Mouse (Mus musculus) adrenal gland (tissue): ENCODE data around the gene Snx32.

ENCODE experiments used
- intact Hi-C: fragments of 180-260 bp; cut with DNase I; formaldehyde crosslinking; loops from one replicate; pipeline ENCODE4 v1.15.1; 2025

Snx32 gene

GRCm38 (mm10) chr19:5484496-5484895 lies 25.8 kb downstream of the Snx32 start:
- intact Hi-C loops, result no loop called here

- intact Hi-C loops, result no loop called here
These were observed 26.7 kb downstream of the Snx32 start for GRCm38 (mm10) chr19:5483386-5484359.

GRCm38 (mm10) chr19:5481398-5481797 lies 28.9 kb downstream of the Snx32 start:
- intact Hi-C loops, result no loop called here

GRCm38 (mm10) chr19:5480016-5480415 lies 30.3 kb downstream of the Snx32 start:
- intact Hi-C loops, result no loop called here

- intact Hi-C loops, result no loop called here
These were observed 32.6 kb downstream of the Snx32 start for GRCm38 (mm10) chr19:5477668-5478300.

GRCm38 (mm10) chr19:5477004-5477667 lies 33.2 kb downstream of the Snx32 start:
- intact Hi-C loops, result no loop called here

- intact Hi-C loops, result no loop called here
These were observed 35.1 kb downstream of the Snx32 start for GRCm38 (mm10) chr19:5475069-5475714.

GRCm38 (mm10) chr19:5474281-5475068 lies 35.9 kb downstream of the Snx32 start:
- intact Hi-C loops, result no loop called here

GRCm38 (mm10) chr19:5473720-5474119 lies 36.6 kb downstream of the Snx32 start, which contains the start of gene Efemp2:
Efemp2 (plus strand) TSS chr19:5473954.
- intact Hi-C loops, result no loop called here

GRCm38 (mm10) chr19:5472857-5473256 lies 37.5 kb downstream of the Snx32 start:
- intact Hi-C loops, result no loop called here

GRCm38 (mm10) chr19:5471846-5472245 lies 38.5 kb downstream of the Snx32 start:
- intact Hi-C loops, result no loop called here

- intact Hi-C loops, result no loop called here
These were observed 42.0 kb downstream of the Snx32 start, which contains the start of gene Ctsw for GRCm38 (mm10) chr19:5468374-5468773. Ctsw (minus strand) TSS chr19:5468507.

- intact Hi-C loops, result no loop called here
These were observed 43.3 kb downstream of the Snx32 start for GRCm38 (mm10) chr19:5466916-5467500.

- intact Hi-C loops, result no loop called here
These were observed 45.3 kb downstream of the Snx32 start for GRCm38 (mm10) chr19:5465037-5465436.

GRCm38 (mm10) chr19:5463791-5464562 lies 46.4 kb downstream of the Snx32 start:
- intact Hi-C loops, result no loop called here

GRCm38 (mm10) chr19:5463212-5463611 lies 47.1 kb downstream of the Snx32 start:
- intact Hi-C loops, result no loop called here

GRCm38 (mm10) chr19:5461411-5461810 lies 48.9 kb downstream of the Snx32 start:
- intact Hi-C loops, result no loop called here

- intact Hi-C loops, result no loop called here
These were observed 49.9 kb downstream of the Snx32 start, which contains the start of gene Fibp for GRCm38 (mm10) chr19:5460465-5460911. Fibp (plus strand) TSS chr19:5460615.

GRCm38 (mm10) chr19:5459896-5460295 lies 50.4 kb downstream of the Snx32 start:
- intact Hi-C loops, result no loop called here
